Mouse (Mus musculus) brain, adult 10 weeks (tissue): ENCODE results near the gene Olfr632. TPM values are rescaled to one million over a fixed set of nuclear protein-coding genes. Genes with fewer than 3 reads are reported as not detected.

Experiments
- polyA plus RNA-seq: library from polyadenylated mRNA; stranded (reverse); fragments of 350-450 nt; fragmentation: Illumina TruSeq; extraction: RNeasy Lipid Tissue Mini Kit (QIAGEN cat#74804); gene quantifications from one replicate; pipeline ENCODE4 v1.2.3, GENCODE M21; 2015; ENCODE audit warnings: low read depth, low replicate concordance

Gene Olfr632
- polyA plus RNA-seq = not detected

GRCm38 (mm10) chr7:103934264-103934663 is at the start of gene Olfr632:
Gene Olfr632 (plus strand): TSS chr7:103934347.

DNA sequence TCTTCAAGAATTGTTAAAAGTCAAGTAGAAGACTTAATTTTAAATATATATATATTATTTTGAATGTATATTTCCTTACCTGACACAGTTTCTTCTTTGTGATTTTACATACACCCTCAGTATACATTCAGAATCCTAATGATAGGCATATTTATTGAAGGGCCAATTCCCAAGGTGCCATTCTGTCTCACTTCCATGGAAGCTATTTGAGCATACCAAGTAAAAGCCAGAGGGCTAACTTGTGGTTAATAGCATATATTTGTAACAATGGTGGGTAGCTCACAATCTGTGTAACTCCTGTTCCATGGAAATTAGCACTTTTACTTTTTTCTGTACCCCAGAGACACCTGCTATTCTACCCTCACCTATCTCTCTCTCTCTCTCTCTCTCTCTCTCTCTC is 48.0 kb upstream of the Olfr632 start, which contains the start of gene Olfr66:
Gene Olfr66 (minus strand): TSS at position 101 of the 400 bp plus-strand sequence.

GRCm38 (mm10) chr7:103894385-103894784 is 39.8 kb upstream of the Olfr632 start, which contains the start of gene Olfr64:
Gene Olfr64 (minus strand): TSS chr7:103894485.

DNA sequence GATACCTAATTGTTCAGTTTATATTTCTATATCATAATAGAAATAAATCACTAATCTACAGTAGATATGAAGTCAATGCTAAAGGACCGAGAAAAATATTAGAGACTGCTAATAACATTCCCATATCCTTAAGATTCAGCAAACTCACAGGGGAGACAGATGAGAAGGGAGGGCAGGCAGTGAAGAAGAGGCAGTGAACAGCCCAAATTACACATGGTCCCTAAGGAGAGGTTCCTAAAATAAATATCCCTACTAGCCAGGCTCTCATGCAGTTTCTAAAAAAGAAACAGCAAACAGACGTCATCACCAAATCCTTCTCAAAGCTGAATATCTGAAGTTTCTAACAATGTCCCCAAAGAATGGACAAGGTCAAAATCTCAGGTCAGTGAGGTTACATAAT is 31.0 kb upstream of the Olfr632 start, which contains the start of gene Olfr65:
Gene Olfr65 (plus strand): TSS at position 301 of the 400 bp plus-strand sequence.

DNA sequence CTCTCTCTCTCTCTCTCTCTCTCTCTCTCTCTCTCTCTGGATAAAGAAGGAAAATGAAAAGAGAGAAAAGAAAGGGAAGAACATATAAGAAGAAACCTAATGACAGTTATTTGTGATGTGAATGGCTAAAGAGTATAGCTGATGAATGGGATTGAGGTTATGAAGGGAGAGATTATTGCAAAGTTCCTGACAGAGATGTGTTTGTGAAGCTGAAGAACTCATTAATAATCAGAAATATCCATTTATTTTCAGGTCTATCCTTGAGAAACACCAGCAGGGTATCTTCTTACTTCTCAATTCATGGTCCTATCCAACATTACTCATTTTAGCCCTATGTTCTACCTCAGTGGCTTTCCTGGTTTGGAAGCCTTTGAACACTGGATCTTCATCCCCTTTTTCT is 5.6 kb upstream of the Olfr632 start, which contains the start of gene Olfr631:
Gene Olfr631 (plus strand): TSS at position 301 of the 400 bp plus-strand sequence.

GRCm38 (mm10) chr7:103944137-103944536 is 10.0 kb downstream of the Olfr632 start, which contains the start of gene Olfr633:
Gene Olfr633 (plus strand): TSS chr7:103944437.

DNA sequence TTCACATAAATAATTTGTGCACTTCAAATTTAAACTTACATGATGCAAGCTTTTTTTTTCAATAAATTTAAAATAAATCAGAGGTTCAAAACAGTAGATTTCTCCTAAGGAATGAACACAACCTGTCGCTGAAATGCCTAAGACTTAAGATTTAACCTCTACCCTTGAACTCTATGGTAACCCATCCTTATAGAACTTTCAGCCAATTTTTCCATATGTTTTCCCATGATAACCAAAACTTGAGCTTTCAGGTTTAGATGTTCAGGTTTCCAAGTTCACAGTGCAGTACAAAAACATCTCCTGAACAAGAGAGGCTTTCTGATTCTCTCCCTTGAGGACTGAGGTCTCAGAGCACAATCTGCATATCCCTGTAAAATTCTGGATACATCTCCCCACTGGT is 36.7 kb downstream of the Olfr632 start, which contains the start of gene Olfr635:
Gene Olfr635 (plus strand): TSS at position 301 of the 400 bp plus-strand sequence.

Other genes starting within 250 kb of the Olfr632 start
- not detected for gene Olfr243, start 219.7 kb upstream of the Olfr632 start, polyA plus RNA-seq
- not detected for gene Olfr628, start 204.0 kb upstream of the Olfr632 start, polyA plus RNA-seq
- not detected for gene Olfr629, start 189.4 kb upstream of the Olfr632 start, polyA plus RNA-seq
- gene Olfr630, start 177.0 kb upstream of the Olfr632 start, polyA plus RNA-seq = not detected
- gene Olfr69, start 162.8 kb upstream of the Olfr632 start, polyA plus RNA-seq = not detected
- not detected for gene Olfr68, start 154.6 kb upstream of the Olfr632 start, polyA plus RNA-seq
- not detected for gene Olfr67, start 142.5 kb upstream of the Olfr632 start, polyA plus RNA-seq
- 154 TPM for gene Hbb-bt, start 120.4 kb upstream of the Olfr632 start, polyA plus RNA-seq
- gene Hbb-bs, start 106.3 kb upstream of the Olfr632 start, polyA plus RNA-seq = 1,248 TPM
- not detected for gene Hbb-bh2, start 93.8 kb upstream of the Olfr632 start, polyA plus RNA-seq
- not detected for gene Hbb-bh1, start 91.2 kb upstream of the Olfr632 start, polyA plus RNA-seq
- gene Hbb-y, start 81.1 kb upstream of the Olfr632 start, polyA plus RNA-seq = not detected
- gene Olfr66, start 48.1 kb upstream of the Olfr632 start, polyA plus RNA-seq = not detected
- not detected for gene Olfr64, start 39.9 kb upstream of the Olfr632 start, polyA plus RNA-seq
- gene Olfr65, start 30.9 kb upstream of the Olfr632 start, polyA plus RNA-seq = not detected
- not detected for gene Olfr631, start 5.5 kb upstream of the Olfr632 start, polyA plus RNA-seq
- not detected for gene Olfr633, start 10.1 kb downstream of the Olfr632 start, polyA plus RNA-seq
- gene Olfr635, start 36.8 kb downstream of the Olfr632 start, polyA plus RNA-seq = not detected
- not detected for gene Olfr638, start 64.4 kb downstream of the Olfr632 start, polyA plus RNA-seq
- gene Olfr639, start 83.0 kb downstream of the Olfr632 start, polyA plus RNA-seq = not detected
- not detected for gene Olfr640, start 91.2 kb downstream of the Olfr632 start, polyA plus RNA-seq
- not detected for gene Olfr641, start 101.1 kb downstream of the Olfr632 start, polyA plus RNA-seq
- not detected for gene Olfr642, start 118.3 kb downstream of the Olfr632 start, polyA plus RNA-seq
- gene 4930516K23Rik, start 127.1 kb downstream of the Olfr632 start, polyA plus RNA-seq = not detected
- not detected for gene Olfr644, start 137.5 kb downstream of the Olfr632 start, polyA plus RNA-seq
- not detected for gene Olfr645, start 151.1 kb downstream of the Olfr632 start, polyA plus RNA-seq
- gene Olfr646, start 170.5 kb downstream of the Olfr632 start, polyA plus RNA-seq = not detected
- gene Ubqln5, start 195.5 kb downstream of the Olfr632 start, polyA plus RNA-seq = not detected
- gene Olfr643, start 203.1 kb downstream of the Olfr632 start, polyA plus RNA-seq = not detected
- not detected for gene Ubqln3, start 208.9 kb downstream of the Olfr632 start, polyA plus RNA-seq
- not detected for gene Ubqlnl, start 216.2 kb downstream of the Olfr632 start, polyA plus RNA-seq
- 0.36 TPM for gene Olfm5, start 230.5 kb downstream of the Olfr632 start, polyA plus RNA-seq
- not detected for gene Olfr648, start 249.0 kb downstream of the Olfr632 start, polyA plus RNA-seq